Mouse (Mus musculus) 3T3-L1 (cell line): Measurements from ENCODE around the gene Olfr120.
"Not testable (repeated sequence)": the region's sequence is repeated elsewhere in the genome, so short reads cannot be mapped to it uniquely, and the experiment has no call there.

Experiments used
- DNase-seq: peaks from one replicate; pipeline ENCODE4 v3.0.0-alpha.2; 2015; ENCODE audit warnings: low read depth, low spot score

Olfr120 gene

GRCm38 (mm10) chr17:37721508-37721907, at the start of gene Olfr120:
Gene Olfr120, plus strand, starts transcription at chr17:37721808.
- DNase-seq = no peak

- not testable (repeated sequence) for DNase-seq
Measured at GRCm38 (mm10) chr17:37696264-37696663, 25.3 kb upstream of the Olfr120 start, which contains the start of gene Olfr119. Gene Olfr119, plus strand, starts transcription at chr17:37696564.

GRCm38 (mm10) chr17:37738070-37738469, 16.5 kb downstream of the Olfr120 start:
- DNase-seq = no peak

GRCm38 (mm10) chr17:37768307-37768706, 46.7 kb downstream of the Olfr120 start, which contains the start of gene Olfr122:
Gene Olfr122, plus strand, starts transcription at chr17:37768607.
- no peak for DNase-seq
